ENCODE assay signal across 24 mouse cellular contexts in the genomic region with DNA sequence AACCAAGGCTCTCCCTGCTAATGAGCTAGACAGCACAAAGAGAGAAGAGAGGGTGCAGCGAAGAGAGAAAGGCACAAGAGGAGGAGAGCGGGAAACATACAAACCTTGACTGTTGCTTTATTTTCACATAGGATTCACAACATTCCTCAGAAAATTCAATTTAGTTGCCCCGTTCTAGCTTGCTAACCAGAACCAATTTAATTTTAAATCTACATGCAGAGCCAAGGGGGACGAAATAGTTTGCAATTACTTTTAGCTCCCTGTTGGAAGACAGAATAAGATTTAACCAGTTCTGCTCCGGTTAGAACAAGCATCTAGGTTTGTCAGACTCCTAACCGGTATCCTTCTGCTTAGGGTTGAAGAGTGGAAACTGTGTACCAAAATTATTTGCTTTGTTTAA.
DNase-seq lines count a peak whose midpoint lies in the region; ATAC-seq and TF ChIP-seq lines count a peak whose summit lies in the region.
"Had no signal": no experiment of that assay in that cellular context is flagged by ENCODE, and none has a peak within 500 bp of the region (broad histone marks: within the 10 kb centered on the region; RNA-seq: fewer than 3 reads in every experiment).

No protein-coding gene starts in this region.

- no peaks in the 10 kb centered on the region for H3K4me1 ChIP-seq in embryonic facial prominence, embryonic 11.5 days (ENCODE audit: control insufficient read depth, insufficient read depth, low read length)
- peaks cover 6% of the 10 kb centered on the region for H3K4me1 ChIP-seq in embryonic facial prominence, embryonic 10.5 days
- no peaks in the 10 kb centered on the region for H3K4me1 ChIP-seq in midbrain, postnatal 0 days (ENCODE audit: insufficient read depth, low read length)
- no peaks in the 10 kb centered on the region for H3K4me1 ChIP-seq in midbrain, embryonic 11.5 days (ENCODE audit: control insufficient read depth, insufficient read depth, low read length)
- peaks cover 37% of the 10 kb centered on the region for H3K4me1 ChIP-seq in embryonic facial prominence, embryonic 13.5 days
- H3K4me1 ChIP-seq in embryonic facial prominence, embryonic 15.5 days = peaks cover 22% of the 10 kb centered on the region
- H3K4me1 ChIP-seq: forebrain, embryonic 12.5 days had no signal

- no peak overlapping the region for H3K4me2 ChIP-seq in embryonic facial prominence, embryonic 11.5 days (ENCODE audit: low read depth, low read length)
- no peak overlapping the region for H3K4me2 ChIP-seq in midbrain, postnatal 0 days (ENCODE audit: low read depth, low read length, poor library complexity, severe bottlenecking)
- H3K4me2 ChIP-seq in midbrain, embryonic 11.5 days = no peak overlapping the region
- H3K4me2 ChIP-seq in embryonic facial prominence, embryonic 13.5 days = peak overlapping the region; percentile 30
- H3K4me2 ChIP-seq in embryonic facial prominence, embryonic 15.5 days (replicated peaks) = peak overlapping the region; percentile 24; the same call in 1 of the 2 replicates
- H3K4me2 ChIP-seq: forebrain, embryonic 12.5 days had no signal

- DNase-seq in embryonic facial prominence, embryonic 11.5 days (ENCODE audit: low spot score) = peak; percentile 55
- no peak for DNase-seq in embryonic facial prominence, embryonic 10.5 days (ENCODE audit: low spot score)
- DNase-seq in midbrain, postnatal 0 days (ENCODE audit: low spot score) = peak; percentile 4
- DNase-seq in midbrain, embryonic 11.5 days (ENCODE audit: low spot score, missing footprints) = no peak
- DNase-seq in left cerebral cortex, postnatal 4 days = no peak
- DNase-seq in spleen, postnatal 36 days (ENCODE audit: low spot score in 2 of 2) = no peak
- DNase-seq: adrenal gland, adult 2 months; adrenal gland, postnatal 10 days; adrenal gland, postnatal 25 days; B cell, adult 2 months; cerebellum, adult 11-12 months; cerebellum, adult 2 months; cerebellum, adult 9-11 months; cerebellum, postnatal 14 days; cerebellum, postnatal 36 days; embryo, embryonic 11 days had no signal

- ATAC-seq in embryonic facial prominence, embryonic 11.5 days (replicated peaks; ENCODE audit: insufficient number of reproducible peaks, low FRiP score, low TSS enrichment, low read depth) = no peak
- no peak for ATAC-seq in midbrain, postnatal 0 days (ENCODE audit: low FRiP score)
- no peak for ATAC-seq in midbrain, embryonic 11.5 days (ENCODE audit: low FRiP score)
- ATAC-seq in embryonic facial prominence, embryonic 13.5 days (ENCODE audit: insufficient number of reproducible peaks, insufficient read depth, low FRiP score, low TSS enrichment, low read depth) = no peak
- peak; percentile 15; the same call in 1 of the 2 replicates for ATAC-seq in embryonic facial prominence, embryonic 15.5 days (ENCODE audit: insufficient number of reproducible peaks, low FRiP score, low TSS enrichment, low read depth)
- ATAC-seq: CD4-positive, CD25-positive, alpha-beta regulatory T cell, adult 4 months; forebrain, embryonic 14.5 days; forebrain, embryonic 16.5 days had no signal

- H3K9me3 ChIP-seq in embryonic facial prominence, embryonic 11.5 days (replicated peaks; ENCODE audit: control insufficient read depth, low read length) = no peaks in the 10 kb centered on the region
- H3K9me3 ChIP-seq in embryonic facial prominence, embryonic 10.5 days = no peaks in the 10 kb centered on the region
- H3K9me3 ChIP-seq in midbrain, postnatal 0 days (ENCODE audit: low read length) = no peaks in the 10 kb centered on the region
- no peaks in the 10 kb centered on the region for H3K9me3 ChIP-seq in midbrain, embryonic 11.5 days (ENCODE audit: control insufficient read depth, low read length)
- H3K9me3 ChIP-seq in embryonic facial prominence, embryonic 13.5 days = no peaks in the 10 kb centered on the region
- no peaks in the 10 kb centered on the region for H3K9me3 ChIP-seq in embryonic facial prominence, embryonic 15.5 days (replicated peaks)
- H3K9me3 ChIP-seq: forebrain, embryonic 12.5 days; G1E had no signal

- 64% methylated on average over 6 of the region's 6 CpGs for WGBS in embryonic facial prominence, embryonic 11.5 days
- 69% methylated on average over 6 of the region's 6 CpGs for WGBS in embryonic facial prominence, embryonic 10.5 days
- 67% methylated on average over 6 of the region's 6 CpGs for WGBS in midbrain, postnatal 0 days
- 86% methylated on average over 6 of the region's 6 CpGs for WGBS in midbrain, embryonic 11.5 days
- 31% methylated on average over 6 of the region's 6 CpGs for WGBS in embryonic facial prominence, embryonic 13.5 days
- WGBS in embryonic facial prominence, embryonic 15.5 days = 37% methylated on average over 6 of the region's 6 CpGs

- no peak for TF ChIP-seq CTCF in midbrain, postnatal 0 days (IDR thresholded peaks at IDR 0.05)

- no peak overlapping the region for H3K27ac ChIP-seq in embryonic facial prominence, embryonic 11.5 days (replicated peaks; ENCODE audit: low read depth, low read length)
- H3K27ac ChIP-seq in embryonic facial prominence, embryonic 10.5 days (replicated peaks) = no peak overlapping the region; the same call in 1 of the 2 replicates
- H3K27ac ChIP-seq in midbrain, postnatal 0 days (ENCODE audit: low read depth, low read length) = no peak overlapping the region
- no peak overlapping the region for H3K27ac ChIP-seq in midbrain, embryonic 11.5 days (ENCODE audit: low read depth, low read length)
- H3K27ac ChIP-seq in embryonic facial prominence, embryonic 13.5 days = peak overlapping the region; percentile 75
- peak overlapping the region; percentile 77 for H3K27ac ChIP-seq in embryonic facial prominence, embryonic 15.5 days (replicated peaks)
- H3K27ac ChIP-seq: forebrain, embryonic 12.5 days had no signal

- H3K9ac ChIP-seq in embryonic facial prominence, embryonic 11.5 days (replicated peaks; ENCODE audit: low read length) = no peak overlapping the region
- H3K9ac ChIP-seq in midbrain, postnatal 0 days (replicated peaks; ENCODE audit: low read length, poor library complexity, severe bottlenecking) = no peak overlapping the region
- no peak overlapping the region for H3K9ac ChIP-seq in midbrain, embryonic 11.5 days (ENCODE audit: low read length)
- H3K9ac ChIP-seq in embryonic facial prominence, embryonic 13.5 days = no peak overlapping the region
- H3K9ac ChIP-seq in embryonic facial prominence, embryonic 15.5 days = no peak overlapping the region
- H3K9ac ChIP-seq: forebrain, embryonic 12.5 days had no signal

- H3K36me3 ChIP-seq in embryonic facial prominence, embryonic 11.5 days (replicated peaks; ENCODE audit: control insufficient read depth, insufficient read depth, low read depth, low read length) = no peaks in the 10 kb centered on the region
- H3K36me3 ChIP-seq in embryonic facial prominence, embryonic 10.5 days (replicated peaks) = no peaks in the 10 kb centered on the region
- H3K36me3 ChIP-seq in midbrain, postnatal 0 days (ENCODE audit: insufficient read depth, low read length) = no peaks in the 10 kb centered on the region
- H3K36me3 ChIP-seq in midbrain, embryonic 11.5 days (ENCODE audit: control insufficient read depth, insufficient read depth, low read length) = no peaks in the 10 kb centered on the region
- H3K36me3 ChIP-seq in embryonic facial prominence, embryonic 13.5 days = no peaks in the 10 kb centered on the region
- H3K36me3 ChIP-seq in embryonic facial prominence, embryonic 15.5 days = no peaks in the 10 kb centered on the region
- H3K36me3 ChIP-seq: forebrain, embryonic 12.5 days; G1E had no signal

- H3K27me3 ChIP-seq in embryonic facial prominence, embryonic 11.5 days (ENCODE audit: control insufficient read depth, insufficient read depth, low read length) = no peaks in the 10 kb centered on the region
- H3K27me3 ChIP-seq in embryonic facial prominence, embryonic 10.5 days (replicated peaks; ENCODE audit: low read depth, poor library complexity, severe bottlenecking) = no peaks in the 10 kb centered on the region
- no peaks in the 10 kb centered on the region for H3K27me3 ChIP-seq in midbrain, postnatal 0 days (ENCODE audit: insufficient read depth, low read length)
- H3K27me3 ChIP-seq in midbrain, embryonic 11.5 days (ENCODE audit: control insufficient read depth, insufficient read depth, low read length) = no peaks in the 10 kb centered on the region
- H3K27me3 ChIP-seq in embryonic facial prominence, embryonic 13.5 days = no peaks in the 10 kb centered on the region
- H3K27me3 ChIP-seq in embryonic facial prominence, embryonic 15.5 days = no peaks in the 10 kb centered on the region
- H3K27me3 ChIP-seq: CH12.LX; forebrain, embryonic 12.5 days had no signal

- intact Hi-C loops in left cerebral cortex, postnatal 4 days (cut with DNase I) = no loop called here

- no peak overlapping the region for H3K4me3 ChIP-seq in embryonic facial prominence, embryonic 11.5 days (ENCODE audit: low read depth, low read length)
- H3K4me3 ChIP-seq in embryonic facial prominence, embryonic 10.5 days = no peak overlapping the region
- no peak overlapping the region for H3K4me3 ChIP-seq in midbrain, postnatal 0 days (ENCODE audit: low read depth, low read length)
- no peak overlapping the region for H3K4me3 ChIP-seq in midbrain, embryonic 11.5 days (ENCODE audit: low read depth, low read length)
- H3K4me3 ChIP-seq in embryonic facial prominence, embryonic 13.5 days = no peak overlapping the region
- no peak overlapping the region for H3K4me3 ChIP-seq in embryonic facial prominence, embryonic 15.5 days (replicated peaks)
- H3K4me3 ChIP-seq: forebrain, embryonic 12.5 days had no signal

Comparison
In these comparisons a context has a peak if more than half of its experiments do, and no peak if none do; other contexts are left out.
1. DNase-seq: peak in embryonic facial prominence, embryonic 11.5 days (single experiment) and midbrain, postnatal 0 days (single experiment); none in embryonic facial prominence, embryonic 10.5 days (single experiment), midbrain, embryonic 11.5 days (single experiment), left cerebral cortex, postnatal 4 days (single experiment) and spleen, postnatal 36 days (0 of 2).
2. H3K27ac ChIP-seq: peak in embryonic facial prominence, embryonic 13.5 days (single experiment) and embryonic facial prominence, embryonic 15.5 days (single experiment); none in embryonic facial prominence, embryonic 11.5 days (single experiment), embryonic facial prominence, embryonic 10.5 days (single experiment), midbrain, postnatal 0 days (single experiment) and midbrain, embryonic 11.5 days (single experiment).
3. H3K4me2 ChIP-seq: peak in embryonic facial prominence, embryonic 13.5 days (single experiment) and embryonic facial prominence, embryonic 15.5 days (single experiment); none in embryonic facial prominence, embryonic 11.5 days (single experiment), midbrain, postnatal 0 days (single experiment) and midbrain, embryonic 11.5 days (single experiment).